Mouse (Mus musculus) retina, postnatal 1 day (tissue): ENCODE results near the gene Pacrg.

Experiments used
- DNase-seq: peaks from one replicate; pipeline ENCODE4 v3.0.0-alpha.2; 2012

The Pacrg gene

DNA sequence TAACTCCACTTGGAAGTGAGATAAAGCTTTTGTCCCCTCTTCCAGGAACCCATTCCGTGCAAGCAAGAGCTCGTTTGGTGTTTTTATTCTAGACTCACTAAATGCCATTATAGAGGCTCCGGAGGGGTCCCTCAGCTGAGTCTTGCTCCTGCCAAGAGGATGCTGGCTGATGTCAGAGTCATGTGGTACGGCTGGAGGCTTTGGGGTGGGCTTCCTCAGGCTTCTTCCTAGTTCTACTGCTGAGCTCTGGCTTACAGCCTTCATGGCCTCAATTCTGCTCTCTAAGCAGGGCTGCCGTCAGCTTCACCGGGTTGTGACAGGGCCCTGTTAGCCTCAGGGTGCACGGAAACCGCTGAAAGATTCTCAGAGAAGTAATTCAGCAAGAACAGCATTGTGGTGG, 305.9 kb downstream of the Pacrg start:
- DNase-seq: peak; percentile 48

DNA sequence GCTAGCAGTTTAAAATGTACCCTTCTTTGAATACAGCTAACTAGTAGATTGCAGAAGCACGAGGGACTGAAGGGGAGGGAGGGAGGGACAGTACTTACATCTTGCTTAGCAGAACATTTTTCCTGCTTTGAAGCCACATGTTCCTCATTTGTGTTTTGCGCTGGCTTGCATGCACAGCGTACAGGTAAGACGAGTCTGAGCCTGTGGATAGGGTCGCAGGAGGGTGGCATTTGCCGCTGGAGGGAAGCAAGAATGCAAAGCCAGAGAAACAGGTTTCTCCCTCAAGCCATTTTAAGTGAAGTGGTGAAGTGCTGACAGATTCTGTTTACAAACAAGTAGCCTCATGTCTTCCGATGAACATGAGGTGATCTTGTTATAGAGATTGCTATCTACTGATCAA, 306.6 kb downstream of the Pacrg start:
- no peak for DNase-seq

DNA sequence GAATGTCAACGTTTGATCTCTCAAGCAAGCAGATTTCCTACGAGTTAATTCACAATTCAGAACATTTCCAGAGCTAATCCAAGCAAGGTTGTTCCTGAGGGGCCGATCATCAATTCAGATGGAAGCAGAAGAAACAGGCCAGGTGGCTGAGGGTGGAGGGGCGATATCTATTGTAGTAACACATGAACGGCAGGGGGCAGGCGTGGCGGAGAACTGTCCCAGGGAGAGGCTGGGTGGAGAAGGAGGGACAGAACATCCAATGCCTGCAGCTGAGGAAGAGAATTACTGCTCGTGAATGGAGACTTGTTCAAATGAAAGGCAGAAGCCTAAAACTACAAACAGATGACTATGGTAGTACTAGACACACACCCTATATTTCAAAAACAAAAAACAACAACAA, 309.1 kb downstream of the Pacrg start:
- DNase-seq: peak; percentile 39

DNA sequence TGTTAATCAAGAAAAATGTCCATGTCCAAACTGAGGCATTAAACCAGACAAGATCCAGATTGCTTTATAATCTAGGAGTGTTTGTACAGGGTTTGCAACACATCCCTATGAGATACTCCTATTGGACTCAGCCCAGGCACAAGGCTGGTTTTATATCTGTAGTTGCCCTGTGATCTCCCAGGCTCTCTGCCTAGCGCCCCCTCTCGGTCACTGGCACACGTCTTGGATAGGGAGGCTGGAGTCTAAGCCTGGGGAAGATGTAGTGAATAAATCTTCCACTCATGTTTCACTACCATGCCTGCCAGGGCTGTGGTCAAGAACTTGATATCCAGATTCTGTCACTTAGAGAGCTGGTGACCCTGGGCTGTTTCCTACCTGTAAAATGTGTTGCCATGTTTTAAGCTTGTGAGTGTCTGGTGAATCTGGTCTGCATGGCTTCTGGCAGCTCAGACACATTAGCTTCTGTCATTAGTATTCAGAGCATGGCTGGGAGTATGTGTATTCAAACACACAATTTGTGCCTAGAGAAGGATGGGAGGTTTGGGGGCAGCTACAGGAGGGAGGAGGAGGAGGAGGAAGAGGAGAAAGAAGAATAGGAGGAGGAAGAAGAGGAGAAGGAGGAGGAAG, 310.7 kb downstream of the Pacrg start:
- DNase-seq: no peak

DNA sequence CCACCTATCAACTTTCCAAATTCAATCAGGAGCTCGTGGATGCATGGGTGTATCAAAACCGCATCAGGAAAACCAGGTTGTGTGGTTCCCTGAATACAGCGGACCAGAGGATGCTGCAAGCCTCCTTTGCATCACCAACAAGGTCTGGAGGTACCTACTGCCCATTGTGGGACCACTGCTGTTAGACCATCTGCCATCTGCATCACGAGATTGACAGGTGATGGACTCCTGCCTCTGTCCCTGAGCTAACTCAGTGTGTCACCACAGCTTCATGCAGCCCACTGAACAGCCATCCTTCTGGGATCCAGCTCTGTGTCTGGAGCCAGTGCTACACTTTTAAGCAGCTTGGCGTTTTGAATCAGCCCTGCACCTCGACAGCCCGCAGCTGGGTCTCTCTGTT, 318.8 kb downstream of the Pacrg start:
- DNase-seq: no peak

DNA sequence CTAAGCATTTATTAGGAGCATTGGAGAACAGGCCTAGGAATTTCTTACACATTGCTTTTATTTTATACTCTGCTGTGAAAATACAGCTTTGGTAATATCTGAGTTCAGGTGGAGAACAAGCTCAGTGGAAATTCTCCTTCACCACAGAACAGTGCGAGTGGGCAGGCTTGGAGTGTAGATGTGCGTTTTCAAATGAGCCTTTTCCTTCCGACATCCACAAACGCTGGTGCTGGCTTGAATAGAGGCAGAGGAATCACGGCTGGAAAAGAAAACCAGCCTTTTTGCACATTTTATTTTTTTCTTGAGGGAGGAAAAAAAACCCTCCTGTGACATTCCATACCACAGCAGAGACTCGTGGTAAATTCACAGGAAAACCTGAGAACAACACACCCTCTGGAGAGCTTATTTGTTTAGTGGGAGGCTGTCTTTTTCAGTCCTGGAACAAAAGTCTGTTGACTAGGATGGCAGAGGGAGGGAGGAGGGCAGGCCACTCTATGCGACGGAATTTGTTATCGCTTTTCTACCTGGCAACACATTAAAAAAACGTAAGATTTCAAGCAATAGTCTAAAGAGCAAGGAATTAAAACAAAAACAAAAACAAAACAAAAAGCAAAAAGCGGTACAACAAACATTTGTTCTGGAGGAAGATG, 320.5 kb downstream of the Pacrg start:
- no peak for DNase-seq

DNA sequence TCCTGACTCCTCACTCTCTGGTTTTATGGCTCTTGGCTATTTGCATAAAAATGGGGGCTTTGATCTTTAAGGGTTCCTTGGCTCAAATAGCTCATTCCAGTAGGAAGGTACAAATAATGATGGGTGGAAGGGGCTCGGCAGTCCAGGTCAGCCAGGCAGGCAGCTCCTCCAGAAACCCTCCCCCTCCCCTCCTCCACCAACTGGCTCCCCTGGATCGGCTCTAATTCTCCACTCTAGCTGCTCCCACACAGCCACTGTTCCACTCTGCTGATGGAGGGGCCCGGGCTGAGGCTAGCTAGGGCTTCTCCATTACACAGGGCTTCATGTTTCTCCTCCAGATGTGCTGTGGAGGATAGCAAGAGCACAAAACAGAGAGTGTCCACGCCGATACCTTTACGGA, 325.3 kb downstream of the Pacrg start:
- no peak for DNase-seq

DNA sequence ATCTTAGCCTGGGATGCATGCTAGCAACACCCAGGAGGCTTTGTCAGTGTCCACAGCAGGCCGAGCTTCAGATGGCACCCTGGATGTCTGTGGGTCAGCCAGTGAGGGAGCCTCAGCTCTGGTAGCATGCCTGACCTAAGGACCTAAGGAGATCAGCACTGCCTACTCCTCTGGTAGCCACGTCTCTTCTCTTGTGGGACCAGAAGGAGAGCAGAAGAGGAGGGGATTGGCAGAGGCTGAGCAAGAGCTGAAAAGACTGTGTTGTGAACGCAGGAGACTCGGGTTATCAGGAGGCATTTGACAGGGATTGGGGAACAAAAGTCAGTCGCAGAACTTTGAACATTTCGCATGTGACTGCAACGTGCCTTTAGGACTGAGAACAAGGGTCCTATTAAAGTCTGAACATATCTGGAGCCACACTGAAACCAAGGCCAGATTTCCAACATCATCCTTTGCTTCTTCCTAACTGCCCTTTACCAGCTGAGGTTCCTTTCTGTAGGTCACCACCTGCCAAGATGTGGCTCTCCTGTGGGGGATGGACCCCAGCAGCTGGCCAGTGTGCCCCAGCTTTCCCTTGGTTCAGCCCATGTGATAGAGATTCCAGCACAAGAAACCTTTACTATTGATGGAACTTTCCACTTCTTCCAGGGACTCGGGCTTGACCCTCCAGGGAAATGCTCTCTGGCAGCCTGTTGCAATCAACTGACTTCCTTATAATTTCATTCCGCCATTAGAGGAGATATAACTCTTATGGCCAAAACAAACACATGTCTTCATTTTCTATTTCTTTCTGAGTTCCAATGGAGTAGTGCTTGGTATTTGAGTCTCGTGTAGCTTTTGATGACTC, 329.0 kb downstream of the Pacrg start:
- DNase-seq: no peak

DNA sequence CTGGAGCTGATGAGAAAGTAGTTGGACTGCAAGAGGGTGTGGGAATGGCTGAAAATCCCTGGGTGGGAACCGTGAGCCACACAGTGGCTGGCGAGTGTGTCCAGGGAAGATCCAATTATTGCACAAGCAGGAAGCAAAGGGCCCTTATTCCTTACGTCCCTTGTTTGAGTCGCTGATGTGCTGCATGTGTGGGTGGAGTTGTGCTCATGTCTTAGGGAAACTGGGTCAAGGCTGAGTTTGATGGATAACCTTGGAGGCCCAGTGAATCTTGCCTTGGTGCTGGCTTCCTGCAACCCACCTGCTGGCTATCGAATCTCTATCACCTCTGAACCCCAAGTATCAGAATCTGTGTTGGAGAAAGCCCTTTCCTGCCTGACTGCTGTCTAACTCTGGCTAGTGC, 329.6 kb downstream of the Pacrg start:
- no peak for DNase-seq

DNA sequence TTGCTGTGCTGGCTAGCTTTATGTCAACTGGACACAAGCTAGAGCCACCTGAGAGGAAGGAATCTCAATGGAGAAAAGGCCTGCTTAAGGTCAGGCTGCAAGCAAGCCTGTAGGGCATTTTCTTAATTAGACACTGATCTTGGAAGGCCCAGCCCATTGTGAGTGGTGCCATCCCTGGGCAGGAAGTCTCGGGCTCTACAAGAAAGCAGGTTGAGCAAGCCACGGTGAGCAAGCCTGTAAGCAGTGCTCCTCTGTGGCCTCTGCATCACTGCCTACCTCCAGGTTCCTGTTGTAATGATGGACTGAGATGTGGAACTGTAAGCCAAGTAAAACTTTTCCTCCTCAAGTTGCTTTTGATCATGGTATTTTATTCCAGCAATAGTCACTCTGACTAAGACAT, 332.0 kb downstream of the Pacrg start:
- no peak for DNase-seq

DNA sequence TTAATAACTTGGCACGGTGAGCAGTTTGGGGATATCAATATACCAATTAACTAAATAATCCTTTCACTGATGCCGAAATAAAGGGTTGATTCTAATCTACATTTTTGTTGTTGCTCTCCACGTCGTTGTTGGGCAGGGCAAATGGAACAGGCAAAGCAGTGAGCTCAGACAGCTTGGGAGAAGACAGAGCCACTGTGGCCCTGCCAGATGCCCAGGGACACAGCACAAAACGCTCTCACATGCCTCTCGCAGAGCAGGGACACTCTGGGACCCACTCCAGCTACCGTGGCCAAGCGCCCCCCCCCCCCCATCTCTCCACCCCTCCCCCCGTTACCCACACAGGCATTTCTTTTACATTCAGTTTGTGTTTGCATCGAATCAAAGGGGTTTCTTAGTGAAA, 332.6 kb downstream of the Pacrg start:
- peak; percentile 44 for DNase-seq

DNA sequence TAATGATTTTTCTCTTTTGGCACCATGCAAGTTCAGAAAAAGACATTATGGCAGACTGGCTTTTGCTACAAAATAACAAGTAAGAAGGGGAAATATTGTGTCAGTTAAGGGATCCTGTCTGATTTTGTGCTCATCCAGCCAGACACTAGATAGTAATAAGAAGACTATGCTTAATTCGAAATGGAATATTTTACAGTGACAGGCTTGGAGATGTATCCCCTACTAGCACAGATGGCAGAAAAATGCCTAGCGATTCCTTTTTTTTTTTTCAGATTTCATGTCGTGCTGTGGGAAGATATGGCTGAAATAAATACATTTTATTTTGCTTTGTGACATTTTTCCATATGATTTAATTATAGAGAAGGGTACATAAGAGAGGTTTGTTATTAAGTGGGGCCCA, 333.2 kb downstream of the Pacrg start:
- DNase-seq: no peak

DNA sequence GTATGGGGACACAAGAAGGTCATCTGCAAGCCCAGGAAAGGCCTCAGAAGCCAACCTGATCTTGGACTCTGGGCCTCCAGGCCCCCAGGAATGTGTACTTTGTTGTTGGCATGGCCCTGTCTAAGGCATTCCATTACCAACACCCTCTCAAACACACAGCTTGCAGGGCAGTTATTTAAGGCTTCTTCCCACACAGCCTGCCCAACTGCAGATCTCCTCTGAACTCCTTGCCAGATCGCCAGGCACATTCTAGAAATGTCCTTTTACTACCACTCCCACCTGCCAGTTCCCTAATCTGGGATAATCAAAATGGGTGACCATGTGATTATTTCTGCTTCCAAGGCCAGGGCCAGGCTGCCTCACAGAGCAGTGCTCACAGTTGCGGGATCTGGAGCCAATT, 338.7 kb downstream of the Pacrg start:
- no peak for DNase-seq

DNA sequence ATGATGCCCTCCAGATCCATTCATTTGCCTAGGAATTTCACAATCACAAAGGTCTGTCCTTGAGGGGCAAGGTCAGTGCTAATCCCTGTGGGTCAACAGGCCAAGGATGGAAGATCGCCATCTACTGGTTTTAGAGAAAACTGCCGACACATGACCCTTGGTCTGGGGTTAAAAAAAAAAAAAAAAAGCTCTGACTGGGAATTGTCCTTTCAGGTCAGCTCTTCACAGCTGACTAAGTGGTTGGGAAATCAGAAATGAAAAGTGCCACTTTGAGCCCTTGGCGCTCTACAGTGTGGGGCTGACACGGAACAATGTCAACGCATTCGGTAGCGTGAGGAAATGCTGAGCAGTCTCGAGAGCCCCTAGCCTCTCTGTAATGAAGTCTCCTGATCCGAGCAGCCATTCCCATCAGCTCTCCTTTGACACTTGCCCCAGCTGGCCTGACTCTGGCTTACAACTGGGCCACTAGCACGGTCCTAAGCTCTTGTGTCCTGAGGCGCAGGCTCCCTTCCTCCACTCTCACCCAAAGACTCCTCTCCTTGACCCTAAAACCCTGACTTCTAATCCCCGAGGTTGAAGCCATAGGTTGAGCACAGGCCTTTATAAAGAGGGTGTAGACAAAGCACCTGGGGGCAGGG, 339.2 kb downstream of the Pacrg start:
- DNase-seq: peak; percentile 71

DNA sequence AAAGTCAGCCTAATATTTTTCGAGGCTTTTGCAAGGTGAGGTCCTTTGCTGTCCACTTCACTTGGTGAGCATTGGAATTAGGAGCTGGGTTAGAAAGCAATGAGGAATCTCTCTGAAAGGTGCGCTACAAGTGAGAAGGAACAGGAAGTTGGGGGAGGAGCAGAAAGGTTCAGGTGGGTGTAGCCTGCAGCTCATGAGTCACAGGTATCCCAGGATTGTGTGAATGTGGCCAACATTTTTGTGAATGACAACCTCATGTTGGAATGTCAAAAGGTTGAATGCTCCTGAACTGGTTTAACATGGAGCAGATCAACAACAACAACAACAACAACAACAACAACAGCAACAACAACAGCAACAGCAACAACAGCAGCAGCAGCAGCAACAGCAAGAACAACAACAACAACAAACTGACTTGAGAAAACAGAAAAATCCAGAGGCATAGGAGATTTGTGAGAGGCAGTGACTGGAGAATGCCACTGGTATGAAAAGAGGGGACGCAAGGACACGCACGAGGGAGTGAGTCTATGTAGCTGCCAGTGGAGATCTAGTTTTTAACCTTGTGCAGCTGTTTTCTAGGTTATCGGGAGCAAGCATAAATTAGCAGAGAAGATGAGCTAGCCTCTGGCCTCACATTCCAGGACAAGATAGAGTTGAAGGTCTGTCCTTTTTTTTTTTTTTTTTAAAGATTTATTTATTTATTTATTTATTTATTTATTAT, 341.0 kb downstream of the Pacrg start:
- no peak for DNase-seq

DNA sequence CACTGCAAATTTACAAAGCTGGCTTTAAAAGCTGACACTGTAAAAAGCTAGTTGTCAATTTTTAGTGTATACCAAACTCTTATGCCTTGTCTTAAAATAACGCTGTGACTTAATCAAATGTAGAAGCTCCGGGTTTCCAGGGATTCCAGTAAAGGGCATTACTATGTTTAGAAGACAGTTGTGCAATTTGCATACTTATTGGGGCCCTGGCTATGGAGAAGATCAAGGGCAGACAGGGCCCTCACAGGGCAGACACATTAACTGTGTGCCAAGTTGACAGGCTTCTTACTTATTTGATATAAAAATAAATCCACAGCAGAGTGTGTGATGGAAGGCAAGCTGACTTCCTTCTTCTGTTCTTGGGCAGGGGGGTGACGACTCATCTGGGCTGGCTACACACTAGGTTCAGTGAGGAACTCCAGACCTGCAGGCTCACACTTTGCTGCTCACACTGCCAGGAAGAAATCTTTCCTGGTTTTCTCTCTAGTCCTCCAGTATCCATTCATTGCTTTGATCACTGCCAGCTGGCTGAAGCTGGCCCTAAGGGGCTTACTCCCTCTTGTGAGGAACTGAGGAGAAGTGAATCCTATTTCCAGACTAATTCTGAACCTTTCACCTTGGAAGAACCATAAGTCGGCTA, 342.2 kb downstream of the Pacrg start:
- DNase-seq: peak; percentile 62

DNA sequence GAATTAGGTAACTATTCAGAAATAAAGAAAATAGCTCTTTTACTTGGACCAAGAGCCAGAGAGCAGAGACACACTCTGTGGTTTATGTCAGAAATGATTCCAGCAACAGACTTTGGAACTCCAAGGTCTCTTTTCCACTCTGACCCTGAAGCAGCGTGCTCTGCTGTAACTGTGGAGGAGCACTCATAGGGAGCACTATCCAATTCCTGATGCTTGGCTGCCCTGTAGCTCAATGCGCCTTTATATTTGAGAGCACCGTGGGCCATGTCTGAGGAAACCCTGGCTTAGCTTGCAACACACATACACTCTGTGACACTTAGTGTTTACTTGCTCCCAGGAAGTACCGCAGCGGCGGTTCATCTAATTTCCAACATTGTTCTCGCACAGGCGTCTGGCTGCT, 344.0 kb downstream of the Pacrg start:
- DNase-seq: no peak

DNA sequence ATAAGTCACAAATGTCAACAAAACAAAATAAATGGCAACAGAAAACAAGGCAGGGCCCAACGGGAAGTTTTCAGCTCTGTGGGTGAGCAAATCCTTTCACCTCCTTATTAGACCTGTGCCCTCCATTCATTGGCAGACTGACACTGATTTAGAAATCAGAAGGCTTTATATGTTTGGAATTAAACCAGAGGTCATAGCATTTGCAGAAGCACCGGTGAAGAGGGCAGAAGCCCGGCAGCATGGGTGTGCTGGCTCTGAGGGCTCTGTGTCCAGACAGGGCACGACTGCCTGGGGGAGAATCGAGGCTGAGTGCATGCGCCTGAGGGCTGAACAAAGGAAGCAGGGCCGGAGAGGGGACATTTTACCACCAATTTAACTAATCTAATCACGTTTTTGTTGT, 344.5 kb downstream of the Pacrg start:
- DNase-seq: no peak

DNA sequence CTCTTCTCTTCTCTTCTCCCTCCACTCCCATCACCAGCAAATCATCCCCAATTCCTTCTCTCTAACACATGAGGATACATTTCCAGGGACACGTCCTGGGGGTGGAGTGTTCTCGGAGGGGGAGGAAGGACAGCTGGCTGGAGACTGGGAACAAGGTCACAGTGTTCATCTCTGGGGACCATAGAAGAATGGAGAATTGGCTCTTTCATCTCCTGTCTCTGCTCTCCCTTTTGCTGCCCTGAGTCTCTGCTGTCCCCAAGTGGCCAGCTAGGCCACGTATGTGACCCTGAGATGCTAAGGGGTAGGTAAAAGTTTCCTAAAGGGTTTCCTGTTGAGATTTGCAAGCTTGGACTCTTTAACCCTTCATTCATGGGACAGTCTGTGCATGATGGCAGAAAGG, 347.0 kb downstream of the Pacrg start:
- DNase-seq: peak; percentile 67

DNA sequence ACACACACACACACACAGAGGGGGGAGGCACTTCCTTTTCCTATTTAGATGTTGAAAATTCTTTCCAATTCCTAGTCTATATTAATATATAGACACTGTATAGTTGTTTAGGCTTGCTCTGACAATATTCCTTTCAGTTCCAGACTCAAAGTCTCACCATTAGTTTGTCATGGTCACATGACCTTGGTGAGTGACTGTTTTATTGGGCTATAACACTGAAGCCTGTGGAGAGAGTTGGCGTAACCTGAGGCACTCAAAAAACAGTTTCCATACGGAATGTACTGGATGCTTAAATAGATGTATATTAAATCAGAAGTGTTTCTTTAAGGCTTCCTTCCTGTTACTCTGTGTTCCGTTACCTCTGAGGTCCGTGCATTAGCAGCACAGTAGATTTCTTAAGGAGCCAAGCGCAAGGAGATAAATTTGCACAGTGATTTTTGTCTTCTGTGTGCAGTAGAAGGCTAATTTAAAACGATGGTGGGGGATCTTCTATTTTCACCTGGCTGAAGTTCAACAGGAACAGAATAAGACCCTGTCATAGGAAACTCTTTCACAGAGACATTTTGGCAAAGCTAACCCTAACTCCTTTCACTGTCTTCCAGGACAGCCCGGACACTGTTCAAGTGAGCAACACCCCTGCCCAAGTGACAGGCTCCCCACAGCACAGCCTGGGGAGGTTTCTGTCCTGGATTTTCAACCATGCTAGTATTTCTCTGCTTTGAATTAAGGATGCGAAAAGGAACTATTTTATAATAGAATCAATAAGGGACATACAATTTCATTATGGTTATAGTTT, 349.5 kb downstream of the Pacrg start:
- no peak for DNase-seq

DNA sequence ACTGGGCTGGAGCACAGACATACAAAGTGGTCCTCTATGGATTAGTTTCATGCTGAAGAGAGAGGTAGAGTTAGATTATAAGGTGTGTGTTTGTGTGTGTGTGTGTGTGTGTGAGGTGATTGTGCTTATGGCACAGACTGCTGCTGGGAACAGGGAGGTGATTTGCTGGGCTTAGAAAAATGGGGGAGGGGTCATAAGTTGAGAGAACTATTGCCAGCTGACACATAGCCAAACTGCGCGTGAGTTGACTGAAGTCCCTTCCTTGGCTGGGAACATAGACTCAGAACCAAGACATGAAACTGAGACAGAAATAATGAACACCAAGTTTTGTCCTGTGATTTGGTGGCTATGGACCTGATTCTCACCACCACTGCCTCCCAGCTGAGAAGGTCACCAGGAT, 351.2 kb downstream of the Pacrg start:
- DNase-seq: no peak
